Mouse (Mus musculus) stomach, postnatal 0 days (tissue): ENCODE data around the gene Llph. TPM values are rescaled to one million over a fixed set of nuclear protein-coding genes. Genes with fewer than 3 reads are reported as not detected.

ENCODE experiments used
- ATAC-seq: fragments of 200-750 bp; cut with Nextera tagmentation; 2 replicates; pipeline ENCODE4 v1.8.0; 2017; ENCODE audit not compliant: low FRiP score, low TSS enrichment
- DNase-seq: peaks from one replicate; pipeline ENCODE4 v3.0.0-alpha.2; 2016; ENCODE audit warnings: low spot score
- H3K27ac ChIP-seq: fragments of 300-500 bp; sonication (generic); replicated peaks from 2 replicates; pipeline ENCODE4 v1.5.1; 2014; ENCODE audit warnings: mild to moderate bottlenecking, control low read depth
- H3K27me3 ChIP-seq: fragments of 300-500 bp; sonication (generic); 2 replicates; pipeline ENCODE4 v1.6.1; 2014; ENCODE audit warnings: low read length; ENCODE audit not compliant: control insufficient read depth, insufficient read depth
- H3K36me3 ChIP-seq: fragments of 300-500 bp; sonication (generic); 2 replicates; pipeline ENCODE4 v1.6.1; 2014; ENCODE audit warnings: low read length, mixed read lengths; ENCODE audit not compliant: control insufficient read depth, insufficient read depth
- H3K4me1 ChIP-seq: fragments of 300-500 bp; sonication (generic); replicated peaks from 2 replicates; pipeline ENCODE4 v1.6.1; 2014; ENCODE audit warnings: antibody characterized with exemption; ENCODE audit not compliant: control insufficient read depth, insufficient read depth
- H3K4me2 ChIP-seq: fragments of 300-500 bp; sonication (generic); replicated peaks from 2 replicates; pipeline ENCODE4 v1.6.1; 2014; ENCODE audit warnings: low read depth, mild to moderate bottlenecking, control low read depth, moderate library complexity
- H3K4me3 ChIP-seq: fragments of 300-500 bp; sonication (generic); 2 replicates; pipeline ENCODE4 v1.5.1; 2014; ENCODE audit warnings: low read depth, low read length, control low read depth
- H3K9ac ChIP-seq: fragments of 300-500 bp; sonication (generic); 2 replicates; pipeline ENCODE4 v1.6.1; 2014; ENCODE audit warnings: mild to moderate bottlenecking, low read length, control low read depth, mixed read lengths
- H3K9me3 ChIP-seq: fragments of 300-500 bp; sonication (generic); 2 replicates; pipeline ENCODE4 v1.6.1; 2016; ENCODE audit warnings: low read length; ENCODE audit not compliant: control insufficient read depth
- CTCF ChIP-seq: IDR thresholded peaks from 2 replicates; pipeline ENCODE4 v1.5.1; 2016; ENCODE audit warnings: antibody characterized with exemption, low read depth, mild to moderate bottlenecking, moderate library complexity
- EP300 ChIP-seq: optimal IDR thresholded peaks from 2 replicates; pipeline ENCODE3; 2016; ENCODE audit warnings: antibody characterized with exemption
- WGBS: fragments of 180-500 bp; shearing (Covaris S2); extraction: QIAGEN DNeasy Blood & Tissue Kit; methylation state at CpG from one replicate; pipeline ENCODE4 v1.1.7; 2014; 5-methylcytosine and 5-hydroxymethylcytosine counted together
- polyA plus RNA-seq: library from polyadenylated mRNA; unstranded; fragments of >200 nt; fragmentation: Nextera tagmentation; extraction: Ambion mirVana; gene quantifications from 2 replicates; pipeline ENCODE4 v1.2.1, GENCODE M21; 2015

Llph gene
- polyA plus RNA-seq, 1 experiment from 2014 or later = 47.5 TPM

- ATAC-seq = no peak
- no peak overlapping the region for H3K9ac ChIP-seq
Observed at GRCm38 (mm10) chr10:120202467-120203250, 24.2 kb upstream of the Llph start.

GRCm38 (mm10) chr10:120204591-120205210, 22.2 kb upstream of the Llph start:
- 71% methylated on average over 13 of the region's 13 CpGs for WGBS
- no peak overlapping the region for H3K9ac ChIP-seq
- H3K9me3 ChIP-seq = no peaks in the 10 kb centered on the region
- no peak for ATAC-seq
- H3K4me1 ChIP-seq = no peaks in the 10 kb centered on the region
- no peak overlapping the region for H3K27ac ChIP-seq
- no peaks in the 10 kb centered on the region for H3K27me3 ChIP-seq
- no peak for DNase-seq
- no peak overlapping the region for H3K4me2 ChIP-seq
- no peak for TF ChIP-seq EP300
- no peak for TF ChIP-seq CTCF
- H3K36me3 ChIP-seq = no peaks in the 10 kb centered on the region
- no peak overlapping the region for H3K4me3 ChIP-seq

More at GRCm38 (mm10) chr10:120202467-120203250, 24.2 kb upstream of the Llph start:
- H3K27ac ChIP-seq = no peak overlapping the region
- H3K27me3 ChIP-seq = no peaks in the 10 kb centered on the region
- H3K4me2 ChIP-seq = 0 out of 2 replicates have a peak overlapping the region, but pooled peaks have one; percentile 83
- no peak overlapping the region for H3K4me3 ChIP-seq
- no peak for DNase-seq
- TF ChIP-seq EP300 (no peak), CTCF (no peak)
- H3K36me3 ChIP-seq = no peaks in the 10 kb centered on the region
- H3K9me3 ChIP-seq = no peaks in the 10 kb centered on the region
- H3K4me1 ChIP-seq = no peaks in the 10 kb centered on the region
- 71% methylated on average over 16 of the region's 16 CpGs for WGBS

- DNase-seq (no peak), ATAC-seq (no peak)
- Histone ChIP-seq H3K4me2 (no peak overlapping the region), H3K9me3 (no peaks in the 10 kb centered on the region), H3K27ac (no peak overlapping the region), H3K36me3 (no peaks in the 10 kb centered on the region), H3K4me3 (no peak overlapping the region), H3K9ac (no peak overlapping the region), H3K4me1 (no peaks in the 10 kb centered on the region), H3K27me3 (no peaks in the 10 kb centered on the region)
- 83% methylated on average over 8 of the region's 8 CpGs for WGBS
- TF ChIP-seq CTCF (no peak), EP300 (no peak)
Observed at GRCm38 (mm10) chr10:120208015-120208414, 18.9 kb upstream of the Llph start.

- Histone ChIP-seq H3K27me3 (no peaks in the 10 kb centered on the region), H3K4me1 (no peaks in the 10 kb centered on the region), H3K36me3 (no peaks in the 10 kb centered on the region), H3K4me2 (peak overlapping the region; percentile 69), H3K9me3 (no peaks in the 10 kb centered on the region), H3K9ac (peak overlapping the region; percentile 79), H3K27ac (peak overlapping the region; percentile 74), H3K4me3 (peak overlapping the region; percentile 97)
- peak; percentile 62 for TF ChIP-seq CTCF
- TF ChIP-seq EP300 = no peak
- DNase-seq (peak; percentile 91), ATAC-seq (peak; percentile 93)
- WGBS = 3% methylated on average over 53 of the region's 53 CpGs
Observed at GRCm38 (mm10) chr10:120208575-120209538, 18.0 kb upstream of the Llph start.

- Histone ChIP-seq H3K36me3 (no peaks in the 10 kb centered on the region), H3K27me3 (no peaks in the 10 kb centered on the region), H3K4me3 (peak overlapping the region; percentile 97), H3K9me3 (no peaks in the 10 kb centered on the region), H3K27ac (no peak overlapping the region), H3K4me2 (peak overlapping the region; percentile 69), H3K4me1 (no peaks in the 10 kb centered on the region), H3K9ac (no peak overlapping the region)
- DNase-seq (no peak), ATAC-seq (peak; percentile 50; the same call in 1 of the 2 replicates)
- 44% methylated on average over 6 of the region's 6 CpGs for WGBS
- TF ChIP-seq CTCF = no peak
- no peak for TF ChIP-seq EP300
Observed at GRCm38 (mm10) chr10:120209539-120209925, 17.3 kb upstream of the Llph start.
